Mouse (Mus musculus): ENCODE data around the gene Ubqlnl. TPM values are rescaled to one million over a fixed set of nuclear protein-coding genes. Genes with fewer than 3 reads are reported as not detected.

Ubqlnl gene
- polyA plus RNA-seq (2015; fragmentation: Nextera tagmentation; extraction: Ambion mirVana), result not detected in 2 replicates

- WGBS, result 89% methylated on average over 2 of the region's 2 CpGs
- no peak within 1 kb of the TSS for H3K4me2 ChIP-seq
- H3K36me3 ChIP-seq, result no peaks in the 10 kb centered on the region
- no peak for ATAC-seq (ENCODE audit: low read depth)
- no peaks in the 10 kb centered on the region for H3K27me3 ChIP-seq
- H3K27ac ChIP-seq (replicated peaks), result no peak within 1 kb of the TSS
- no peaks in the 10 kb centered on the region for H3K4me1 ChIP-seq (replicated peaks)
- no peaks in the 10 kb centered on the region for H3K9me3 ChIP-seq
- no peak within 1 kb of the TSS for H3K9ac ChIP-seq
- no peak within 1 kb of the TSS for H3K4me3 ChIP-seq
These were observed at the start of gene Ubqlnl for GRCm38 (mm10) chr7:104150456-104150855. Ubqlnl (minus strand) TSS chr7:104150556.

- no peak overlapping the region for H3K27ac ChIP-seq (replicated peaks)
- H3K4me2 ChIP-seq, result no peak overlapping the region
- H3K27me3 ChIP-seq, result no peaks in the 10 kb centered on the region
- no peaks in the 10 kb centered on the region for H3K36me3 ChIP-seq
- no peak overlapping the region for H3K9ac ChIP-seq
- H3K9me3 ChIP-seq, result no peaks in the 10 kb centered on the region
- no peaks in the 10 kb centered on the region for H3K4me1 ChIP-seq (replicated peaks)
- ATAC-seq (ENCODE audit: low read depth), result no peak
- H3K4me3 ChIP-seq, result no peak overlapping the region
- WGBS, result 4% methylated on average over 5 of the region's 5 CpGs
These were observed 49.5 kb upstream of the Ubqlnl start for GRCm38 (mm10) chr7:104199822-104200221.

- H3K4me3 ChIP-seq, result no peak within 1 kb of the TSS
- H3K27ac ChIP-seq (replicated peaks), result no peak within 1 kb of the TSS
- ATAC-seq (ENCODE audit: low read depth), result no peak
- no peak within 1 kb of the TSS for H3K4me2 ChIP-seq
- no peaks in the 10 kb centered on the region for H3K27me3 ChIP-seq
- 85% methylated on average over 6 of the region's 6 CpGs for WGBS
- no peaks in the 10 kb centered on the region for H3K9me3 ChIP-seq
- H3K36me3 ChIP-seq, result no peaks in the 10 kb centered on the region
- no peaks in the 10 kb centered on the region for H3K4me1 ChIP-seq (replicated peaks)
- no peak within 1 kb of the TSS for H3K9ac ChIP-seq
These were observed 45.5 kb upstream of the Ubqlnl start, which contains the start of gene Olfr649 for GRCm38 (mm10) chr7:104195885-104196284. Olfr649 (minus strand) TSS chr7:104195985.

GRCm38 (mm10) chr7:104191275-104191674 lies 40.9 kb upstream of the Ubqlnl start:
- Histone ChIP-seq H3K9me3 (no peaks in the 10 kb centered on the region), H3K4me3 (no peak overlapping the region), H3K27ac (replicated peaks) (no peak overlapping the region), H3K9ac (no peak overlapping the region), H3K4me1 (replicated peaks) (no peaks in the 10 kb centered on the region), H3K36me3 (no peaks in the 10 kb centered on the region), H3K4me2 (no peak overlapping the region), H3K27me3 (no peaks in the 10 kb centered on the region)
- no peak for ATAC-seq (ENCODE audit: low read depth)
- 62% methylated on average over 9 of the region's 9 CpGs for WGBS

- H3K9me3 ChIP-seq, result no peaks in the 10 kb centered on the region
- no peak within 1 kb of the TSS for H3K4me2 ChIP-seq
- WGBS, result 89% methylated on average over 2 of the region's 2 CpGs
- no peaks in the 10 kb centered on the region for H3K4me1 ChIP-seq (replicated peaks)
- H3K9ac ChIP-seq, result no peak within 1 kb of the TSS
- H3K27me3 ChIP-seq, result no peaks in the 10 kb centered on the region
- ATAC-seq (ENCODE audit: low read depth), result no peak
- H3K36me3 ChIP-seq, result no peaks in the 10 kb centered on the region
- no peak within 1 kb of the TSS for H3K4me3 ChIP-seq
- H3K27ac ChIP-seq (replicated peaks), result no peak within 1 kb of the TSS
These were observed 32.9 kb upstream of the Ubqlnl start, which contains the start of gene Olfr648 for GRCm38 (mm10) chr7:104183292-104183691. Olfr648 (minus strand) TSS chr7:104183392.

GRCm38 (mm10) chr7:104179074-104179473 lies 28.7 kb upstream of the Ubqlnl start:
- no peak for ATAC-seq (ENCODE audit: low read depth)
- H3K4me3 ChIP-seq, result no peak overlapping the region
- WGBS, result 90% methylated on average over 1 of the region's 1 CpGs

GRCm38 (mm10) chr7:104178422-104179054 lies 28.2 kb upstream of the Ubqlnl start:
- no peaks in the 10 kb centered on the region for H3K27me3 ChIP-seq
- no peak overlapping the region for H3K27ac ChIP-seq (replicated peaks)
- no peak overlapping the region for H3K4me3 ChIP-seq
- H3K9me3 ChIP-seq, result no peaks in the 10 kb centered on the region
- no peaks in the 10 kb centered on the region for H3K36me3 ChIP-seq
- 65% methylated on average over 5 of the region's 5 CpGs for WGBS
- no peak overlapping the region for H3K9ac ChIP-seq
- no peak for ATAC-seq (ENCODE audit: low read depth)
- H3K4me1 ChIP-seq (replicated peaks), result no peaks in the 10 kb centered on the region
- H3K4me2 ChIP-seq, result no peak overlapping the region

More at GRCm38 (mm10) chr7:104179074-104179473, 28.7 kb upstream of the Ubqlnl start:
- no peak overlapping the region for H3K27ac ChIP-seq (replicated peaks)
- no peaks in the 10 kb centered on the region for H3K36me3 ChIP-seq
- H3K4me1 ChIP-seq (replicated peaks), result no peaks in the 10 kb centered on the region
- no peak overlapping the region for H3K4me2 ChIP-seq
- H3K9ac ChIP-seq, result no peak overlapping the region
- no peaks in the 10 kb centered on the region for H3K9me3 ChIP-seq
- no peaks in the 10 kb centered on the region for H3K27me3 ChIP-seq

GRCm38 (mm10) chr7:104175085-104175484 lies 24.7 kb upstream of the Ubqlnl start:
- no peaks in the 10 kb centered on the region for H3K9me3 ChIP-seq
- no peak overlapping the region for H3K9ac ChIP-seq
- no peak overlapping the region for H3K4me3 ChIP-seq
- H3K4me2 ChIP-seq, result no peak overlapping the region
- no peak overlapping the region for H3K27ac ChIP-seq (replicated peaks)
- ATAC-seq (ENCODE audit: low read depth), result no peak
- H3K36me3 ChIP-seq, result no peaks in the 10 kb centered on the region
- 18% methylated on average over 1 of the region's 1 CpGs for WGBS
- H3K27me3 ChIP-seq, result no peaks in the 10 kb centered on the region
- no peaks in the 10 kb centered on the region for H3K4me1 ChIP-seq (replicated peaks)

- H3K4me2 ChIP-seq, result no peak overlapping the region
- H3K4me3 ChIP-seq, result no peak overlapping the region
- 78% methylated on average over 6 of the region's 6 CpGs for WGBS
- ATAC-seq (ENCODE audit: low read depth), result no peak
- H3K27me3 ChIP-seq, result no peaks in the 10 kb centered on the region
- no peaks in the 10 kb centered on the region for H3K4me1 ChIP-seq (replicated peaks)
- H3K9me3 ChIP-seq, result no peaks in the 10 kb centered on the region
- H3K27ac ChIP-seq (replicated peaks), result no peak overlapping the region
- no peak overlapping the region for H3K9ac ChIP-seq
- H3K36me3 ChIP-seq, result no peaks in the 10 kb centered on the region
These were observed 19.4 kb upstream of the Ubqlnl start for GRCm38 (mm10) chr7:104169634-104170204.

- 90% methylated on average over 6 of the region's 6 CpGs for WGBS
- no peaks in the 10 kb centered on the region for H3K27me3 ChIP-seq
- H3K36me3 ChIP-seq, result no peaks in the 10 kb centered on the region
- no peaks in the 10 kb centered on the region for H3K4me1 ChIP-seq (replicated peaks)
- H3K27ac ChIP-seq (replicated peaks), result no peak overlapping the region
- no peaks in the 10 kb centered on the region for H3K9me3 ChIP-seq
- H3K4me3 ChIP-seq, result no peak overlapping the region
- H3K4me2 ChIP-seq, result no peak overlapping the region
- ATAC-seq (ENCODE audit: low read depth), result no peak
- H3K9ac ChIP-seq, result no peak overlapping the region
These were observed 16.7 kb upstream of the Ubqlnl start for GRCm38 (mm10) chr7:104167105-104167504.

GRCm38 (mm10) chr7:104143179-104143578 lies 7.2 kb downstream of the Ubqlnl start, which contains the start of gene Ubqln3:
Ubqln3 (minus strand) TSS chr7:104143279.
- no peaks in the 10 kb centered on the region for H3K27me3 ChIP-seq
- H3K4me1 ChIP-seq (replicated peaks), result no peaks in the 10 kb centered on the region
- no peaks in the 10 kb centered on the region for H3K36me3 ChIP-seq
- no peak within 1 kb of the TSS for H3K27ac ChIP-seq (replicated peaks)
- no peak within 1 kb of the TSS for H3K9ac ChIP-seq
- H3K4me2 ChIP-seq, result no peak within 1 kb of the TSS
- ATAC-seq (ENCODE audit: low read depth), result no peak
- H3K9me3 ChIP-seq, result no peaks in the 10 kb centered on the region
- H3K4me3 ChIP-seq, result no peak within 1 kb of the TSS
- WGBS, result 82% methylated on average over 3 of the region's 3 CpGs

GRCm38 (mm10) chr7:104137305-104137704 lies 13.1 kb downstream of the Ubqlnl start, which contains the start of gene Olfr643:
Olfr643 (minus strand) TSS chr7:104137405.
- ATAC-seq (ENCODE audit: low read depth), result no peak
- Histone ChIP-seq H3K9ac (no peak within 1 kb of the TSS), H3K9me3 (no peaks in the 10 kb centered on the region), H3K36me3 (no peaks in the 10 kb centered on the region), H3K4me2 (no peak within 1 kb of the TSS), H3K4me1 (replicated peaks) (no peaks in the 10 kb centered on the region), H3K27ac (replicated peaks) (no peak within 1 kb of the TSS), H3K27me3 (no peaks in the 10 kb centered on the region), H3K4me3 (no peak within 1 kb of the TSS)
- 90% methylated on average over 5 of the region's 5 CpGs for WGBS

All from neural tube, embryonic 13.5 days (tissue).